Comparison of ENCODE assay signal across 13 mouse cellular contexts in the genomic region with DNA sequence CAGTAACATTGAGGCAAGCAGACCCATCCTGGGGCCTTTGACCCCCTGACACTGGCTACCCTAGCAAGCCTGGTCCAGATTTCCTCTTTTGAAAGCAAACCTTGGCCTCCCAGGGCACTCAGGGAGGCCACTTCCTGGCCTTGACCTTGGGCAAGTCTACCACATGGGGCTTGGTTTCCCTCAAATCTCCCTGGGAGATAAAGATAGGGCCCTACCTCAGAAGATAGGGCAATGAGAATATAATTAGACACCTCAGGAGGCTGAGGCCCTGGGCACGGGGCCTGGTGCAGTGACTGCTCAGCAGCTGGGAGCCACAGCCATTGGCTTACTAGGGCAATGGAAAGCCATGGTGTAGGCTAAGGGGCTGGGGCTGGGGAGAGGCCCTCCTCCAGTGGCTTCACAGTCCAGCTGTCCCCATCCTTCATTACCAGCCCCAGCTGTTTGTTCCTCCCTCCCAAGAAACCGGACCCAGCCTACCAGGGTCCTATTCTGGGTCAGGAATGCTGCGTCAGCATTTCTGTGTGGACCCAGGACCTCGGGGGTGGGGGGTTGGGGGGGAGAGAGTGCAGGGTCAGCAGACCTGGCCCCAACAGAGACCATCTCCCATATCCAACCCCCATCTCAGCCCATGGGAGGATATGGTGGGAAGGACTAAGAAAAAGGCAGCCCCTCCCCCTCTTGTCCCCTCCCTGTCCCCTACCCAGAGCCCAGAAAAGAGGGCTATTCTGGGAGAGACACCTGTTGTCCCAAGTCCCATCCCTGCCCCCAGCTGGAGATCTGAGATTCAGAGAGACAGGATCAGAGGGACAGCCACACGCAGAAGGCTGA. TPM values are rescaled to one million over a fixed set of nuclear protein-coding genes. Genes with fewer than 3 reads are reported as not detected.
A peak's percentile ranks its signal among the peaks of the same experiment; 100 is the strongest.
DNase-seq lines count a peak whose midpoint lies in the region; ATAC-seq and TF ChIP-seq lines count a peak whose summit lies in the region.
"Had no signal": no experiment of that assay in that cellular context is flagged by ENCODE, and none has a peak within 500 bp of the region (broad histone marks: within the 10 kb centered on the region; RNA-seq: fewer than 3 reads in every experiment).

No protein-coding gene starts in this region.

- no peak for TF ChIP-seq CTCF in intestine, postnatal 0 days (IDR thresholded peaks at IDR 0.05; ENCODE audit: low read depth)

- peaks cover 19% of the 10 kb centered on the region for H3K4me1 ChIP-seq in midbrain, embryonic 10.5 days
- peaks cover 8% of the 10 kb centered on the region; the same call in 1 of the 2 replicates for H3K4me1 ChIP-seq in midbrain, embryonic 14.5 days (ENCODE audit: control insufficient read depth, insufficient read depth, low read length)
- 0 out of 2 replicates have a peak, but pooled peaks cover 3% of the 10 kb centered on the region for H3K4me1 ChIP-seq in intestine, postnatal 0 days (replicated peaks; ENCODE audit: control insufficient read depth, insufficient read depth, low read length)
- H3K4me1 ChIP-seq in stomach, embryonic 15.5 days: peaks cover 16% of the 10 kb centered on the region; the same call in 1 of the 2 replicates

- peak; percentile 15 for DNase-seq in embryo, embryonic 11 days
- no peak for DNase-seq in embryo, embryonic 10 days (ENCODE audit: low spot score)
- DNase-seq in midbrain, embryonic 10.5 days (ENCODE audit: low spot score): no peak
- no peak for DNase-seq in midbrain, embryonic 14.5 days
- DNase-seq in heart, adult 9 months (ENCODE audit: low spot score in 2 of 2): no peak
- DNase-seq: cerebellum, postnatal 14 days; heart, postnatal 14 days; kidney, postnatal 25 days had no signal

- peaks cover 28% of the 10 kb centered on the region for H3K27me3 ChIP-seq in midbrain, embryonic 10.5 days (ENCODE audit: low read depth, poor library complexity, severe bottlenecking)
- H3K27me3 ChIP-seq in midbrain, embryonic 14.5 days (ENCODE audit: control insufficient read depth, insufficient read depth, low read length): no peaks in the 10 kb centered on the region
- no peaks in the 10 kb centered on the region for H3K27me3 ChIP-seq in intestine, postnatal 0 days (replicated peaks; ENCODE audit: control insufficient read depth, insufficient read depth, low read length)
- H3K27me3 ChIP-seq in stomach, embryonic 15.5 days (replicated peaks): no peaks in the 10 kb centered on the region

- H3K9ac ChIP-seq in midbrain, embryonic 14.5 days (replicated peaks; ENCODE audit: low read length): no peak overlapping the region
- H3K9ac ChIP-seq in intestine, postnatal 0 days (ENCODE audit: low read depth, low read length): no peak overlapping the region
- H3K9ac ChIP-seq in stomach, embryonic 15.5 days: no peak overlapping the region
- H3K9ac ChIP-seq: liver, embryonic 14.5 days had no signal

- H3K9me3 ChIP-seq in midbrain, embryonic 10.5 days (replicated peaks): no peaks in the 10 kb centered on the region
- no peaks in the 10 kb centered on the region for H3K9me3 ChIP-seq in midbrain, embryonic 14.5 days (ENCODE audit: control insufficient read depth, low read length)
- H3K9me3 ChIP-seq in intestine, postnatal 0 days (ENCODE audit: control insufficient read depth): no peaks in the 10 kb centered on the region
- H3K9me3 ChIP-seq in stomach, embryonic 15.5 days: no peaks in the 10 kb centered on the region
- H3K9me3 ChIP-seq: midbrain, embryonic 13.5 days had no signal

- no peak for ATAC-seq in midbrain, embryonic 14.5 days (ENCODE audit: low FRiP score, low TSS enrichment)
- no peak for ATAC-seq in intestine, postnatal 0 days
- ATAC-seq in stomach, embryonic 15.5 days (ENCODE audit: insufficient read depth, low FRiP score, low read depth): 0 out of 2 replicates have a peak, but pooled peaks have one; percentile 29
- ATAC-seq in activated CD4-positive, CD25-positive, alpha-beta regulatory T cell, adult 4 months: no peak
- ATAC-seq: midbrain, embryonic 13.5 days had no signal

- H3K4me2 ChIP-seq in midbrain, embryonic 14.5 days (ENCODE audit: low read length): no peak overlapping the region
- peak overlapping the region; percentile 61 for H3K4me2 ChIP-seq in intestine, postnatal 0 days (replicated peaks; ENCODE audit: low read depth)
- peak overlapping the region; percentile 86; the same call in 1 of the 2 replicates for H3K4me2 ChIP-seq in stomach, embryonic 15.5 days

- H3K4me3 ChIP-seq in midbrain, embryonic 10.5 days: peak overlapping the region; percentile 60; the same call in 1 of the 2 replicates
- no peak overlapping the region for H3K4me3 ChIP-seq in midbrain, embryonic 14.5 days (replicated peaks; ENCODE audit: low read depth, low read length)
- no peak overlapping the region for H3K4me3 ChIP-seq in intestine, postnatal 0 days (ENCODE audit: low read depth, low read length)
- no peak overlapping the region for H3K4me3 ChIP-seq in stomach, embryonic 15.5 days (replicated peaks)

- no peaks in the 10 kb centered on the region for H3K36me3 ChIP-seq in midbrain, embryonic 10.5 days
- no peaks in the 10 kb centered on the region for H3K36me3 ChIP-seq in midbrain, embryonic 14.5 days (ENCODE audit: control insufficient read depth, insufficient read depth, low read length)
- H3K36me3 ChIP-seq in intestine, postnatal 0 days (ENCODE audit: control insufficient read depth, insufficient read depth): no peaks in the 10 kb centered on the region
- H3K36me3 ChIP-seq in stomach, embryonic 15.5 days: no peaks in the 10 kb centered on the region
- H3K36me3 ChIP-seq: midbrain, embryonic 13.5 days had no signal

- no peak overlapping the region for H3K27ac ChIP-seq in midbrain, embryonic 10.5 days (replicated peaks)
- no peak overlapping the region for H3K27ac ChIP-seq in midbrain, embryonic 14.5 days (replicated peaks; ENCODE audit: low read depth, low read length)
- H3K27ac ChIP-seq in intestine, postnatal 0 days (ENCODE audit: low read depth, low read length): no peak overlapping the region
- no peak overlapping the region for H3K27ac ChIP-seq in stomach, embryonic 15.5 days
- H3K27ac ChIP-seq: liver, embryonic 14.5 days; midbrain, embryonic 13.5 days had no signal

- 52% methylated on average over 5 of the region's 5 CpGs for WGBS in midbrain, embryonic 10.5 days
- WGBS in midbrain, embryonic 14.5 days: 64% methylated on average over 5 of the region's 5 CpGs
- WGBS in intestine, postnatal 0 days: 55% methylated on average over 5 of the region's 5 CpGs
- 39% methylated on average over 5 of the region's 5 CpGs for WGBS in stomach, embryonic 15.5 days

RNA-seq across cellular contexts. Expression of gene Ryr1, which starts 1.2 kb away (rescaled TPM):
- 0.49 and 0.96 TPM in 2 replicates for polyA plus RNA-seq in midbrain, embryonic 10.5 days (2016; fragmentation: Nextera tagmentation; extraction: Ambion mirVana)
- 5.2 and 7.8 TPM in 2 replicates for polyA plus RNA-seq in midbrain, embryonic 14.5 days (2014; fragmentation: Nextera tagmentation; extraction: Ambion mirVana)
- polyA plus RNA-seq in intestine, postnatal 0 days (2015; fragmentation: Nextera tagmentation; extraction: Ambion mirVana): 0.43 and 0.63 TPM in 2 replicates
- 0.30 and 0.76 TPM in 2 replicates for polyA plus RNA-seq in stomach, embryonic 15.5 days (2015; fragmentation: Nextera tagmentation; extraction: Ambion mirVana)
- under 1 TPM; 0.03 to 0.05 TPM for polyA plus RNA-seq in activated CD4-positive, CD25-positive, alpha-beta regulatory T cell, adult 4 months (2017; shearing (Covaris generic))

RNA-seq across cellular contexts. Expression of gene Rasgrp4, which starts 10.9 kb away (rescaled TPM):
- 0.33 and 0.76 TPM in 2 replicates for polyA plus RNA-seq in midbrain, embryonic 10.5 days (2016; fragmentation: Nextera tagmentation; extraction: Ambion mirVana)
- 0.70 and 0.86 TPM in 2 replicates for polyA plus RNA-seq in midbrain, embryonic 14.5 days (2014; fragmentation: Nextera tagmentation; extraction: Ambion mirVana)
- polyA plus RNA-seq in intestine, postnatal 0 days (2015; fragmentation: Nextera tagmentation; extraction: Ambion mirVana): 0.21 and 0.29 TPM in 2 replicates
- polyA plus RNA-seq in stomach, embryonic 15.5 days (2015; fragmentation: Nextera tagmentation; extraction: Ambion mirVana): 0.75 and 0.76 TPM in 2 replicates
- polyA plus RNA-seq in activated CD4-positive, CD25-positive, alpha-beta regulatory T cell, adult 4 months (2017; shearing (Covaris generic)): 1 to 10 TPM in 1 of 2 experiments, under 1 TPM in 1; 0.95 to 1.1 TPM

RNA-seq across cellular contexts. Expression of gene Fam98c, which starts 32.3 kb away (rescaled TPM):
- polyA plus RNA-seq in midbrain, embryonic 10.5 days (2016; fragmentation: Nextera tagmentation; extraction: Ambion mirVana): 13.7 and 14.8 TPM in 2 replicates
- polyA plus RNA-seq in midbrain, embryonic 14.5 days (2014; fragmentation: Nextera tagmentation; extraction: Ambion mirVana): 17.7 and 21.3 TPM in 2 replicates
- polyA plus RNA-seq in intestine, postnatal 0 days (2015; fragmentation: Nextera tagmentation; extraction: Ambion mirVana): 75.9 and 83.4 TPM in 2 replicates
- polyA plus RNA-seq in stomach, embryonic 15.5 days (2015; fragmentation: Nextera tagmentation; extraction: Ambion mirVana): 24.8 and 26.7 TPM in 2 replicates
- polyA plus RNA-seq in activated CD4-positive, CD25-positive, alpha-beta regulatory T cell, adult 4 months (2017; shearing (Covaris generic)): 10 to 100 TPM; 11.4 to 16.3 TPM

RNA-seq across cellular contexts. Expression of gene Ggn, which starts 46.3 kb away (rescaled TPM):
- polyA plus RNA-seq in midbrain, embryonic 10.5 days (2016; fragmentation: Nextera tagmentation; extraction: Ambion mirVana): 1.2 and 1.3 TPM in 2 replicates
- 0.32 and 0.55 TPM in 2 replicates for polyA plus RNA-seq in midbrain, embryonic 14.5 days (2014; fragmentation: Nextera tagmentation; extraction: Ambion mirVana)
- 0.27 and 0.34 TPM in 2 replicates for polyA plus RNA-seq in intestine, postnatal 0 days (2015; fragmentation: Nextera tagmentation; extraction: Ambion mirVana)
- polyA plus RNA-seq in stomach, embryonic 15.5 days (2015; fragmentation: Nextera tagmentation; extraction: Ambion mirVana): 0.42 and 0.66 TPM in 2 replicates
- not detected for polyA plus RNA-seq in activated CD4-positive, CD25-positive, alpha-beta regulatory T cell, adult 4 months (2017; shearing (Covaris generic))

RNA-seq across cellular contexts. Expression of gene Spred3, which starts 46.5 kb away (rescaled TPM):
- polyA plus RNA-seq in midbrain, embryonic 10.5 days (2016; fragmentation: Nextera tagmentation; extraction: Ambion mirVana): 4.1 and 5.2 TPM in 2 replicates
- polyA plus RNA-seq in midbrain, embryonic 14.5 days (2014; fragmentation: Nextera tagmentation; extraction: Ambion mirVana): 9.4 and 11.2 TPM in 2 replicates
- 0.52 and 0.93 TPM in 2 replicates for polyA plus RNA-seq in intestine, postnatal 0 days (2015; fragmentation: Nextera tagmentation; extraction: Ambion mirVana)
- 1.9 and 2.2 TPM in 2 replicates for polyA plus RNA-seq in stomach, embryonic 15.5 days (2015; fragmentation: Nextera tagmentation; extraction: Ambion mirVana)
- under 1 TPM in 1 of 2 experiments, not detected in 1; 0.78 TPM for polyA plus RNA-seq in activated CD4-positive, CD25-positive, alpha-beta regulatory T cell, adult 4 months (2017; shearing (Covaris generic))
